Mouse (Mus musculus): ENCODE results near the gene Itpk1.

GRCm38 (mm10) chr12:102714116-102714515 is 9.4 kb upstream of the Itpk1 start:
- TF ChIP-seq CTCF (IDR thresholded peaks at IDR 0.05; ENCODE audit: extremely low read depth, insufficient read length, insufficient replicate concordance, low read depth, low read length) (no peak), POLR2A (IDR thresholded peaks at IDR 0.05; ENCODE audit: low read depth, low read length) (no peak)

Data from small intestine, adult 2 months (tissue).